Mouse (Mus musculus): ENCODE results near the gene Clasrp. TPM values are rescaled to one million over a fixed set of nuclear protein-coding genes. Genes with fewer than 3 reads are reported as not detected.
A peak's percentile ranks its signal among the peaks of the same experiment; 100 is the strongest.

Clasrp gene
- polyA plus RNA-seq (2015; fragmentation: Nextera tagmentation; extraction: Ambion mirVana), result 54.2 and 60.5 TPM in 2 replicates

DNA sequence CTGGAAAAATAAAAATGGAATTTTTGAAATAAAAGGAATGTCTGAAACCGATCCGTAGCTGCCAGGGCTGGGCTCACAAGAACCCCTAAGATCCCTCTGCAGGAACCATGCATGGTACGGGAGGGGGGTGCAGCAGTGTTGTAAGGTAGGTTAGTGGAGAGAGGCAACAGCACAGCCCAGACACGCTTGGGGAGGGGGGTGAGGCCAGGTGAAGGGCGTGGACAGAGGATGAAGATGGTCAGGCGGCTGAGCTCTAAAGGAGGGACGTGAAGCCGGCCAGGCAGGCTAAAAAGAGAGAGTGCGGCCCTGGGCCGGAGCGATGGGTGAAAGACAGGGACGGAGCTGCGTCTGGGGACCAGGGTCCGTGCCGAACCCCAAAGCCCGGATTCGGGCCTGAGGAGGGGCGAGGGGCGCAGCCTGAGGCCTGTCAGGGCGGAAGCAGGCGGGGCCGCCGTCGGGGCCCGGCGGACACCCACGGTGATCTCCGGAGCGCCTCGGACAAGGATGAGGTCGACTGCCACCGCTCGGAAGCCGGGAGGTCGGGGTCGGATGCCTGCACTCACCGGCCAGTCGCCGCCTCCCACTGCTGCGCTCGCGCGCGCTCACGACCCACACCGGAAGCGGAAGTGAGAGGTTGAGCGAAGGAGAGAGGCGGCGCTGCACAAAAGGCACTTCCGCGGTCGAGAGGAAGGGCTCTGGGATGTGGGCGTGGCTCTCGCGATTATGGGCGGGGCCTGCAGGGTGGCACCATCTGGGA is at the start of gene Clasrp:
Clasrp (minus strand) TSS at position 638 of the 757 bp plus-strand sequence.
- Histone ChIP-seq H3K36me3 (peaks cover 37% of the 10 kb centered on the region), H3K27me3 (no peaks in the 10 kb centered on the region), H3K4me1 (replicated peaks) (peaks cover 43% of the 10 kb centered on the region), H3K27ac (peak within 1 kb of the TSS; percentile 87), H3K4me3 (peak within 1 kb of the TSS; percentile 91), H3K4me2 (peak within 1 kb of the TSS; percentile 96), H3K9ac (peak within 1 kb of the TSS; percentile 99), H3K9me3 (no peaks in the 10 kb centered on the region)
- WGBS, result under 1% methylated on average over 57 of the region's 57 CpGs
- ATAC-seq (ENCODE audit: low FRiP score), result peak; percentile 91

DNA sequence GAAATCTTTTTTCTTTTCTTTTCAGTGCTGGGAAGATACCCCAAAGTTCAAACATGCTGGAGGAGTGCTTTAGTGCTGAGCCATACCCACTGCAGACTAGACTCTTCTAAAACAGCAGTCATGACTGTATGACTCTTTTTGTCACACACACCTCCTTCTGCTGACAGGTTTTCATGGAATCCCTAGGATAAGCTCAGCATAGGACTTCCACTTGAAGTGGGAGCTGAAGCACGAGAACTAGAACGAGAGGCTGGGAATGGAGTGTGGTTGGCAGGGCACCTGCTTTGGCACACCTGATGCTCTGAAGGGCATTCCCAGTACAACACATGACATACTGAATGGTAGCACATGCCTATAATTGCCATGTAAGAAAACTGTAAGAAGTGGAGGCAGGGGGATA is 48.3 kb upstream of the Clasrp start:
- H3K36me3 ChIP-seq, result peaks cover 77% of the 10 kb centered on the region
- H3K9me3 ChIP-seq, result no peaks in the 10 kb centered on the region
- no peak for ATAC-seq (ENCODE audit: low FRiP score)
- no peak overlapping the region for H3K27ac ChIP-seq
- H3K4me1 ChIP-seq (replicated peaks), result no peaks in the 10 kb centered on the region
- H3K27me3 ChIP-seq, result no peaks in the 10 kb centered on the region
- WGBS, result 97% methylated on average over 2 of the region's 2 CpGs
- H3K4me2 ChIP-seq, result no peak overlapping the region
- no peak overlapping the region for H3K4me3 ChIP-seq
- no peak overlapping the region for H3K9ac ChIP-seq

DNA sequence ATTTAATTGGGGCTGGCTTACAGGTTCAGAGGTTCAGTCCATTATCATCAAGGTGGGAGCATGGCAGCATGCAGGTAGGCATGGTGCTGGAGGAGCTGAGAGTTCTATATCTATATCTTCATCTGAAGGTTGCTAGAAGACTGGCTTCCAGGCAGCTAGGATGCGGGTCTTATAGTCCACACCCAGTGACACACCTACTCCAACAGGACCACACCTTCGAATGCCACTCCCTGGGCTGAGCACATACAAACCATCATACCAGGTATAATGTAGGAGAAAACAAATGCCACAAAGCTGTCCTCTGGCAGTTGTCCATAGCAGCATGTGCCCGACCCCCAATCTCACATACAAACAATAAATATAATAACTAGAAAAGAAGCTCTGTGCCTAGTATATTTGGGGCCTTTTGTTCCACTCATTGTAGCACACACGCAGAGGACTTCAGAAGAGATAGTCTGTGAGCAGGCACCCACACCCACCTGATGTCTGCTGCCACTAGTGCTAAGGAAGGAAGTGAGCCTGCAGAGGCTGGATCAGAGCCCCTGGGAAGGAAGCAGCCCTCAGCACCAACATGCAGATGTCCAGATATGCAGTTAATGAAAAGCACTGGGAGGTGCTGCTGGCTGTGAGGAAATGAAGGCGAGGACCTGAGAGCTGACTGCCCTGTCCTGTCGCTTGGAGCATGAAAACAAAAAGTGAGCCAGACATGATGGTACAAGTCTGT is 46.9 kb upstream of the Clasrp start:
- Histone ChIP-seq H3K27ac (no peak overlapping the region), H3K4me1 (replicated peaks) (no peaks in the 10 kb centered on the region), H3K36me3 (peaks cover 91% of the 10 kb centered on the region), H3K4me2 (no peak overlapping the region), H3K27me3 (no peaks in the 10 kb centered on the region), H3K9ac (no peak overlapping the region), H3K4me3 (no peak overlapping the region), H3K9me3 (no peaks in the 10 kb centered on the region)
- no peak for ATAC-seq (ENCODE audit: low FRiP score)
- 93% methylated on average over 6 of the region's 6 CpGs for WGBS

DNA sequence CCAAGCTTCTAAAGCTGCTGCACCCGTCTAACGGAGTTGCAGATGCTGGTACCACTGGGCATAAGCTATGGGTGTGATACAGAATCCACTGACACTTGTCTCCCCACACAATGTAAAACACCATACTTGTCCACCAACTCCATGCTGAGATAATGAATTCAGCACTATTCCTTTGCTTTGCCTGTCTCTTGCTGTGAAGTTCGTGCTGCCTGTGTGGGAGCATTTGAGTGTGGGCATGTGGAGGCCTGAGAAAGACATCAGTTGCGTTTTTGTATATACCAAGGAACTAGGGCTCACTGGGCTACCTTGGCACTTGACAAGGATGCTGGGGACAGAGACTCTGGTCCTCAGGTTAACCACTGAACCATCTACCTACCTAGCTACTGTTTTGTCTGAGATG is 36.9 kb upstream of the Clasrp start:
- H3K27me3 ChIP-seq, result no peaks in the 10 kb centered on the region
- H3K4me2 ChIP-seq, result no peak overlapping the region
- H3K9ac ChIP-seq, result no peak overlapping the region
- no peak overlapping the region for H3K27ac ChIP-seq
- no peaks in the 10 kb centered on the region for H3K4me1 ChIP-seq (replicated peaks)
- 93% methylated on average over 4 of the region's 4 CpGs for WGBS
- no peak overlapping the region for H3K4me3 ChIP-seq
- H3K36me3 ChIP-seq, result peaks cover 100% of the 10 kb centered on the region
- H3K9me3 ChIP-seq, result no peaks in the 10 kb centered on the region
- ATAC-seq (ENCODE audit: low FRiP score), result no peak

- Histone ChIP-seq H3K4me2 (no peak overlapping the region), H3K4me3 (no peak overlapping the region), H3K4me1 (replicated peaks) (no peaks in the 10 kb centered on the region), H3K9ac (no peak overlapping the region), H3K9me3 (no peaks in the 10 kb centered on the region), H3K36me3 (peaks cover 85% of the 10 kb centered on the region), H3K27ac (no peak overlapping the region), H3K27me3 (no peaks in the 10 kb centered on the region)
- WGBS, result 90% methylated on average over 11 of the region's 11 CpGs
- no peak for ATAC-seq (ENCODE audit: low FRiP score)
These were observed 31.0 kb upstream of the Clasrp start for GRCm38 (mm10) chr7:19635074-19635827.

DNA sequence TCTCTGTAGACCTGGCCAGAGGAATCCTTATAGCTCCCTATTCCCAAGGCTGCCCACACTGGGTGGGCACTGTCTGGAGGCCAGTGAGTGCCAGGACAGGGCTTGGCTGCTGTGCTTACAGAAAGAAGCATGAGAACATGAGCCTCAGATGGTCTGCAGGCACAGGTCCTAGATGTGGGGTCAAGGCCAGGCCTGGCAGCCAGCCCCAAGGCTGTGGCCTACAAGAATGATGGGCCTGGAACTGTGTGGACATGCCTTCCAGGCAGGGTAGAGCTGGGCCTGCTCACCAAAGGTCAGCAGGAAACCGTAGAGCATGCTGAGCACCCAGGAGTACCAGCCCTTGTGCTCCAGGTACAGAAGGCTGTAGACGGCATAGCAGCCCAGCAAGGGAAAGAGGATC is 30.3 kb upstream of the Clasrp start:
- Histone ChIP-seq H3K4me1 (replicated peaks) (peaks cover 2% of the 10 kb centered on the region), H3K27ac (no peak overlapping the region), H3K9me3 (no peaks in the 10 kb centered on the region), H3K36me3 (peaks cover 78% of the 10 kb centered on the region), H3K4me3 (no peak overlapping the region), H3K4me2 (no peak overlapping the region), H3K9ac (no peak overlapping the region), H3K27me3 (no peaks in the 10 kb centered on the region)
- no peak for ATAC-seq (ENCODE audit: low FRiP score)
- WGBS, result 100% methylated on average over 2 of the region's 2 CpGs

DNA sequence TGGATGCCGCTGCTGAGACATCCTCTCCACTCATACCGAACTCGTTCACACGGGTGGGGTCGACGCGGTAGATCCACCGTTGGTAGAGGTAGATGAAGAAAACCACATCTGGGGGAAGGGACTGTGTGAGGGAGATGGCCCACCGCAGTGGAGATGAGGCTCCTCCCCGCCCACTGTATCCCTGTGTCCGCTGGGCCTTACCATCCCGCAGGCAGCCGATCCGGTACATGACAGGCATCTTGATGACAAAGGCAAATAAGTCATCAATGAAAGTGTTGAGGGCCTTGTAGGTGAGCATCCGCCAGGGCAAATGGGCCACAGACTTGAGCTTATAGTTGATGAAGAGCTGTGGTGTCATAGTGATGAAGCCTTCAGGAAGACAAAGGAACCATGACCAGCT is 29.6 kb upstream of the Clasrp start:
- no peaks in the 10 kb centered on the region for H3K9me3 ChIP-seq
- no peak overlapping the region for H3K4me3 ChIP-seq
- peaks cover 4% of the 10 kb centered on the region for H3K4me1 ChIP-seq (replicated peaks)
- no peak overlapping the region for H3K4me2 ChIP-seq
- no peak overlapping the region for H3K27ac ChIP-seq
- no peak overlapping the region for H3K9ac ChIP-seq
- ATAC-seq (ENCODE audit: low FRiP score), result no peak
- 95% methylated on average over 15 of the region's 15 CpGs for WGBS
- peaks cover 71% of the 10 kb centered on the region for H3K36me3 ChIP-seq
- no peaks in the 10 kb centered on the region for H3K27me3 ChIP-seq

DNA sequence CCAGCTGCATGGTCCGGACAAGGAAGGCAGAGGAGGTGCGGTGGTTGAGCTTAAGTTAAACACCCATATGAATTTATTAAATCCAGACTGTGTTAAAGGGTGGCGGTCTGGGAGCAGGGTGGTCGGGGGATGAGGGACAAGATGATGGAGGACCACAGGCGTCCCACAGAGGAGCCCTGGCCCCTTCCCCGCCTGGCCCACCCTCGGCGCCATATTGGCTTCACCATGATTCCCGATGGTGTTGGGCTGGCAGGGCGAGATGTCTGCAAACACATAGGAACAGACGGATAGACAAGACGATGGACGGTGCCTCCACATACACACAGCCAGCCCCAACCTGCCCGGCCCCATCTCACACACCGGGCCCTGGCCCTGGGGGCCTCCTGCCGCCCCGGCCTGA is 28.9 kb upstream of the Clasrp start:
- no peak for ATAC-seq (ENCODE audit: low FRiP score)
- H3K4me3 ChIP-seq, result no peak overlapping the region
- peaks cover 64% of the 10 kb centered on the region for H3K36me3 ChIP-seq
- no peak overlapping the region for H3K27ac ChIP-seq
- peaks cover 8% of the 10 kb centered on the region for H3K4me1 ChIP-seq (replicated peaks)
- H3K27me3 ChIP-seq, result no peaks in the 10 kb centered on the region
- H3K9me3 ChIP-seq, result no peaks in the 10 kb centered on the region
- WGBS, result 89% methylated on average over 17 of the region's 17 CpGs
- no peak overlapping the region for H3K9ac ChIP-seq
- H3K4me2 ChIP-seq, result no peak overlapping the region

DNA sequence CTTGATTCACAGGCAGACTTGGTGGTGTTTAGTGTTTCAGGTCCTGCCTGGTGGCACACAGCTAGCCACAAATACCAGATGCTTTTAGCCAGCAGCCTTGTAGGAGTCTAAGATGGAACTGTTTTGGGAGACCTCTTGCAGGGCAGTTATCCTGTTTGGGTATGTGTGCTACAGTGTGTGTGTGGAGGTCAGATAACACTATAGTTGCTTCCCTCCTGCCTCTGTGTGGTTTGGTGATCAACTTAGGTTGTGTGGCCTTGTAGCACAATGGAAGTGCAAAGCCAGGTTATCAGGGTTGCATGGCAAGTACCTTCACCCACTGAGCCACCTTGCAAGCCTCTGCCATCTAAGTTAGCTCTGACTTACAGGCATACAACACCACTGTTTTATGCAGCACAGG is 28.4 kb upstream of the Clasrp start:
- Histone ChIP-seq H3K4me1 (replicated peaks) (peaks cover 10% of the 10 kb centered on the region), H3K36me3 (peaks cover 60% of the 10 kb centered on the region), H3K9me3 (no peaks in the 10 kb centered on the region), H3K4me3 (no peak overlapping the region), H3K9ac (no peak overlapping the region), H3K27ac (no peak overlapping the region), H3K4me2 (no peak overlapping the region), H3K27me3 (no peaks in the 10 kb centered on the region)
- no peak for ATAC-seq (ENCODE audit: low FRiP score)

DNA sequence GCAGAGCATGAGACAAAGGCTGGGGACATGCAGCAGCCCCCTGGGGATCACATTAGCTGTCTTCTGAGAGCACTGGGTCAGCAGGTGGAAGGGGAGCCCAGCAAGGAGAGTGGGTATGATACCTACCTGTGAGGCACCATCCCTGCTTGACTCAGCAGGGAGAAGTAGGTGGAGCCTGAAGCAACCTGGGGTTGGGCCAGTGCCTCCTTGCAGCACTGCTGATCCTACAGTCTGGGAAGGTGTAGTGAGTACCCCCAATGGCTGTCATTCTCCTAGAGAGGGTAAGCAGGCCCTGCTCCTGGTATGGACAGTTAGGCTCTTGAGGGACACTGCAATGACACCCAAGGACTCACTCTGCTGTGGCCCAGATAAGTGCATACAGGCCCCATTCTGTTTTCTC is 28.0 kb upstream of the Clasrp start:
- Histone ChIP-seq H3K4me1 (replicated peaks) (peaks cover 10% of the 10 kb centered on the region), H3K4me2 (no peak overlapping the region), H3K36me3 (peaks cover 55% of the 10 kb centered on the region), H3K4me3 (no peak overlapping the region), H3K27ac (no peak overlapping the region), H3K9ac (no peak overlapping the region), H3K27me3 (no peaks in the 10 kb centered on the region), H3K9me3 (no peaks in the 10 kb centered on the region)
- no peak for ATAC-seq (ENCODE audit: low FRiP score)

DNA sequence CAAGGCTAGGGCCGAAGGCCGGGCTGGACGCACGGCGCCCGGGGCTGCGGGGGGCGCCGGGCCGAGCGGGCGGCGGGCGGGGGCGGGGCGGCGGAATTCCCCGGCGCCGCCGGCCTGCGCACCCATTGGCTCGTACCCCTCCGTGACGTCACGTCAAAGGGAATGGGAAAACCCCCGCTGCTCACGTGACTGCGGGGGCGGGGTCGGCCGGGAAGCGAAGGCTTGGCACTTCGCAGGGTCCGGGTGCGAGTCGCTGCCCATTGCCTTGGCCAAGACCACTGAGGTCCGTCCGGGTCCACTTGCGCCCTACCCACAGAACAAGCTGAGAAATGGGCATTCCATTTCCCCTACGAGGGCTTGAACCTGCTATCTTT is 25.1 kb upstream of the Clasrp start, which contains the start of gene Relb:
Relb (minus strand) TSS at position 78 of the 374 bp plus-strand sequence.
- Histone ChIP-seq H3K9me3 (no peaks in the 10 kb centered on the region), H3K4me3 (peak within 1 kb of the TSS; percentile 76), H3K4me1 (replicated peaks) (peaks cover 10% of the 10 kb centered on the region), H3K9ac (peak within 1 kb of the TSS; percentile 67), H3K36me3 (peaks cover 26% of the 10 kb centered on the region), H3K27ac (peak within 1 kb of the TSS; percentile 77), H3K27me3 (no peaks in the 10 kb centered on the region), H3K4me2 (peak within 1 kb of the TSS; percentile 89)
- ATAC-seq (ENCODE audit: low FRiP score), result peak; percentile 77
- WGBS, result 1% methylated on average over 40 of the region's 41 CpGs

GRCm38 (mm10) chr7:19628536-19629360 is 24.5 kb upstream of the Clasrp start:
- no peaks in the 10 kb centered on the region for H3K27me3 ChIP-seq
- H3K36me3 ChIP-seq, result peaks cover 20% of the 10 kb centered on the region
- H3K4me2 ChIP-seq, result peak overlapping the region; percentile 89
- no peaks in the 10 kb centered on the region for H3K9me3 ChIP-seq
- peak; percentile 88 for ATAC-seq (ENCODE audit: low FRiP score)
- peaks cover 10% of the 10 kb centered on the region for H3K4me1 ChIP-seq (replicated peaks)
- H3K4me3 ChIP-seq, result peak overlapping the region; percentile 76
- H3K9ac ChIP-seq, result peak overlapping the region; percentile 67
- WGBS, result under 1% methylated on average over 52 of the region's 57 CpGs
- peak overlapping the region; percentile 77 for H3K27ac ChIP-seq
